8 mouse cellular contexts compared by ENCODE assay signal in the genomic region with DNA sequence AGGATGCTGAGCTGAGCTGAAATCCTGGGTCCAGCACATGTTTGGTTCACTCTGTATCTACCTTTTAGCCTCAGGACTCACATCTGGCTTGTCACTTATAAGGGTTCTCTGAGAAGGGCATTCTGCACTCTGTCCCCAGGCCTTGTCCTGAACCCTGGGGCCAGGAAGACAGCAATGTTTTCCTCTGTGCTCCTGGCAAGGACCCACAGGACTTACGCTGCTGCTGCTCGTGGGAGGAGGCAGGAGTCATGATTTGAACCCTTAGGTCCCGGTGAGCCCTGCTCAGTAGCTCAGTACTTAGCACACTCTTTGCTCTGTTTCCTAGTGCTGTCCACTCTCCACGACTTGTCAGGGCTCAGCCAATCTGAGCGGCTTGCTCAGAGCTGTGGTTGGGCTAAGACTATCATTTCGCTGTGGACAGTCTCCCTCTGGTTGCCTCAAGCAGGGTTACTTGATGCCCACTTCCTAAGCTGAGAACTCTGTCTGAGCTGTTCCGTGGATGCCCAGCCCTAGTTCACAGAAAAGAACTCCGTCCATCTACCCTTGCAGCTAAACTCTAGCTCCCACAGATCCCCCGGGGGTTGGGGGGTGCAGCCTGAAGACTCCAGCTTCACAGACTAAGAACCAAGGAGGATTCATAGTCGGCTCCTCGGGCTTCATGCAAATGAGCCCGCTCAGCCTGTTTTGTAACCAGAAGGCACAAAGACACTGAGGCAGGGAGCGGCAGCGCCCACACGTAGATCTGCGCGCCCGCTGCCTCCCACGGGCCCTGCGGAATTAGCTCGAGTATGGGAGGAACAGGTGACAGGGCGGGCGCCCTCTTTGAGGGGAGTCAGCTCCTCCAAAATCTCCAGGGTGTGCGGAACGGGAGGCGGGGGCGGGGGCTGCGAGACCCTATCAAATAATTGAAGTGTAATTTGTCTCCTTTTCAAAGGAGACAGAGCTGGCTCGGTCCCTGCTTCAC. TPM values are rescaled to one million over a fixed set of nuclear protein-coding genes. Genes with fewer than 3 reads are reported as not detected.
A peak's percentile ranks its signal among the peaks of the same experiment; 100 is the strongest.
DNase-seq lines count a peak whose midpoint lies in the region; ATAC-seq lines count a peak whose summit lies in the region.

No protein-coding gene starts in this region.

- peak; percentile 32 for DNase-seq in kidney, postnatal 10 days
- DNase-seq in kidney, adult 11 months = no peak
- DNase-seq in midbrain, embryonic 10.5 days (ENCODE audit: low spot score) = peak; percentile 52
- peak; percentile 61 for DNase-seq in testis, postnatal 10 days (ENCODE audit: low spot score)
- DNase-seq in urinary bladder, postnatal 10 days (ENCODE audit: low spot score) = no peak
- no peak for DNase-seq in spleen, postnatal 4 days (ENCODE audit: low spot score in 2 of 2)

- ATAC-seq in embryonic facial prominence, embryonic 15.5 days (ENCODE audit: insufficient number of reproducible peaks, low FRiP score, low TSS enrichment, low read depth) = peak; percentile 16; the same call in 1 of the 2 replicates
- ATAC-seq in intestine, embryonic 15.5 days = no peak

- H3K36me3 ChIP-seq in embryonic facial prominence, embryonic 15.5 days = no peaks in the 10 kb centered on the region
- H3K36me3 ChIP-seq in intestine, embryonic 15.5 days = no peaks in the 10 kb centered on the region
- no peaks in the 10 kb centered on the region for H3K36me3 ChIP-seq in midbrain, embryonic 10.5 days

- peak overlapping the region; percentile 44 for H3K27ac ChIP-seq in embryonic facial prominence, embryonic 15.5 days (replicated peaks)
- no peak overlapping the region for H3K27ac ChIP-seq in intestine, embryonic 15.5 days
- H3K27ac ChIP-seq in midbrain, embryonic 10.5 days (replicated peaks) = peak overlapping the region; percentile 84

- no peaks in the 10 kb centered on the region for H3K9me3 ChIP-seq in embryonic facial prominence, embryonic 15.5 days (replicated peaks)
- H3K9me3 ChIP-seq in intestine, embryonic 15.5 days = no peaks in the 10 kb centered on the region
- H3K9me3 ChIP-seq in midbrain, embryonic 10.5 days (replicated peaks) = no peaks in the 10 kb centered on the region

- H3K4me2 ChIP-seq in embryonic facial prominence, embryonic 15.5 days (replicated peaks) = peak overlapping the region; percentile 63
- H3K4me2 ChIP-seq in intestine, embryonic 15.5 days (replicated peaks) = peak overlapping the region; percentile 54

- no peaks in the 10 kb centered on the region for H3K27me3 ChIP-seq in embryonic facial prominence, embryonic 15.5 days
- H3K27me3 ChIP-seq in intestine, embryonic 15.5 days (replicated peaks) = peaks cover 11% of the 10 kb centered on the region
- peaks cover 62% of the 10 kb centered on the region for H3K27me3 ChIP-seq in midbrain, embryonic 10.5 days (ENCODE audit: low read depth, poor library complexity, severe bottlenecking)

- no peak overlapping the region for H3K9ac ChIP-seq in embryonic facial prominence, embryonic 15.5 days
- no peak overlapping the region for H3K9ac ChIP-seq in intestine, embryonic 15.5 days

- H3K4me3 ChIP-seq in embryonic facial prominence, embryonic 15.5 days (replicated peaks) = peak overlapping the region; percentile 30
- H3K4me3 ChIP-seq in intestine, embryonic 15.5 days (replicated peaks) = peak overlapping the region; percentile 15; the same call in 1 of the 2 replicates
- peak overlapping the region; percentile 61 for H3K4me3 ChIP-seq in midbrain, embryonic 10.5 days

- H3K4me1 ChIP-seq in embryonic facial prominence, embryonic 15.5 days = peaks cover 27% of the 10 kb centered on the region
- peaks cover 12% of the 10 kb centered on the region for H3K4me1 ChIP-seq in intestine, embryonic 15.5 days (replicated peaks)
- peaks cover 45% of the 10 kb centered on the region for H3K4me1 ChIP-seq in midbrain, embryonic 10.5 days

- WGBS in embryonic facial prominence, embryonic 15.5 days = 4% methylated on average over 29 of the region's 29 CpGs
- WGBS in intestine, embryonic 15.5 days = 13% methylated on average over 29 of the region's 29 CpGs
- 7% methylated on average over 29 of the region's 29 CpGs for WGBS in midbrain, embryonic 10.5 days

RNA-seq across cellular contexts. Expression of gene Sox8, which starts 14.5 kb away (rescaled TPM):
- polyA plus RNA-seq in embryonic facial prominence, embryonic 15.5 days (2015; fragmentation: Nextera tagmentation; extraction: Ambion mirVana) = 13.1 and 13.7 TPM in 2 replicates
- polyA plus RNA-seq in intestine, embryonic 15.5 days (2015; fragmentation: Nextera tagmentation; extraction: Ambion mirVana) = 5.8 and 6.1 TPM in 2 replicates
- polyA plus RNA-seq in midbrain, embryonic 10.5 days (2016; fragmentation: Nextera tagmentation; extraction: Ambion mirVana) = 2.4 and 3.3 TPM in 2 replicates

RNA-seq across cellular contexts. Expression of gene Lmf1, which starts 22.9 kb away (rescaled TPM):
- polyA plus RNA-seq in embryonic facial prominence, embryonic 15.5 days (2015; fragmentation: Nextera tagmentation; extraction: Ambion mirVana) = 29.0 and 31.4 TPM in 2 replicates
- 33.0 and 35.9 TPM in 2 replicates for polyA plus RNA-seq in intestine, embryonic 15.5 days (2015; fragmentation: Nextera tagmentation; extraction: Ambion mirVana)
- polyA plus RNA-seq in midbrain, embryonic 10.5 days (2016; fragmentation: Nextera tagmentation; extraction: Ambion mirVana) = 22.3 and 22.6 TPM in 2 replicates

RNA-seq across cellular contexts. Expression of gene Sstr5, which starts 58.9 kb away (rescaled TPM):
- polyA plus RNA-seq in embryonic facial prominence, embryonic 15.5 days (2015; fragmentation: Nextera tagmentation; extraction: Ambion mirVana) = 0.17 and 0.27 TPM in 2 replicates
- 0.49 and 0.73 TPM in 2 replicates for polyA plus RNA-seq in intestine, embryonic 15.5 days (2015; fragmentation: Nextera tagmentation; extraction: Ambion mirVana)
- not detected in 2 replicates for polyA plus RNA-seq in midbrain, embryonic 10.5 days (2016; fragmentation: Nextera tagmentation; extraction: Ambion mirVana)

Comparison
In these comparisons a context has a peak if more than half of its experiments do, and no peak if none do; other contexts are left out.
1. DNase-seq: peak in kidney, postnatal 10 days (single experiment), midbrain, embryonic 10.5 days (single experiment) and testis, postnatal 10 days (single experiment); none in kidney, adult 11 months (single experiment), urinary bladder, postnatal 10 days (single experiment) and spleen, postnatal 4 days (0 of 2).
2. Peak in every context shown above with its lines, with median percentiles within 50 percentile points of each other: H3K4me3 ChIP-seq.